Mouse (Mus musculus) retina, embryonic 14.5 days (tissue): ENCODE measurements around the gene Ccdc175.

Experiments
- DNase-seq: peaks from one replicate; pipeline ENCODE4 v3.0.0-alpha.2; 2015; ENCODE audit warnings: low spot score

The Ccdc175 gene

GRCm38 (mm10) chr12:72102776-72103175, 82.1 kb downstream of the Ccdc175 start:
- no peak for DNase-seq

- no peak for DNase-seq
Measured at GRCm38 (mm10) chr12:72096966-72097365, 87.9 kb downstream of the Ccdc175 start.

- DNase-seq, result no peak
Measured at GRCm38 (mm10) chr12:72089802-72090201, 95.0 kb downstream of the Ccdc175 start.

GRCm38 (mm10) chr12:72086166-72086825, 98.5 kb downstream of the Ccdc175 start:
- no peak for DNase-seq

GRCm38 (mm10) chr12:72085329-72086165, 99.3 kb downstream of the Ccdc175 start, which contains the start of the genes L3hypdh and Jkamp:
TSS of gene L3hypdh (minus strand) at chr12:72085439.
TSS of gene Jkamp (plus strand) at chr12:72085589.
- peak; percentile 100 for DNase-seq

GRCm38 (mm10) chr12:72085024-72085328, 99.9 kb downstream of the Ccdc175 start:
- no peak for DNase-seq

GRCm38 (mm10) chr12:72084261-72085023, 100.4 kb downstream of the Ccdc175 start:
- DNase-seq, result no peak

- no peak for DNase-seq
Measured at GRCm38 (mm10) chr12:72083265-72083664, 101.6 kb downstream of the Ccdc175 start.

GRCm38 (mm10) chr12:72082370-72082769, 102.5 kb downstream of the Ccdc175 start:
- peak; percentile 35 for DNase-seq

- no peak for DNase-seq
Measured at GRCm38 (mm10) chr12:72081961-72082360, 102.9 kb downstream of the Ccdc175 start.

GRCm38 (mm10) chr12:72078248-72078647, 106.6 kb downstream of the Ccdc175 start:
- DNase-seq, result no peak

GRCm38 (mm10) chr12:72070327-72071269, 114.2 kb downstream of the Ccdc175 start, which contains the start of gene Gpr135:
TSS of gene Gpr135 (minus strand) at chr12:72071125.
- DNase-seq, result peak; percentile 90

GRCm38 (mm10) chr12:72069626-72070326, 115.1 kb downstream of the Ccdc175 start:
- no peak for DNase-seq

- DNase-seq, result no peak
Measured at GRCm38 (mm10) chr12:72057780-72058179, 127.0 kb downstream of the Ccdc175 start.

GRCm38 (mm10) chr12:72053851-72054250, 131.0 kb downstream of the Ccdc175 start:
- no peak for DNase-seq

GRCm38 (mm10) chr12:72053303-72053702, 131.5 kb downstream of the Ccdc175 start:
- peak; percentile 68 for DNase-seq

GRCm38 (mm10) chr12:72052571-72052970, 132.3 kb downstream of the Ccdc175 start:
- DNase-seq, result no peak
